Mouse (Mus musculus) MEL (cell line): Measurements from ENCODE around the gene Tjp2. TPM values are rescaled to one million over a fixed set of nuclear protein-coding genes. Genes with fewer than 3 reads are reported as not detected.

Experiments
- DNase-seq: peaks from one replicate; pipeline ENCODE4 v3.0.0; 2011; ENCODE audit warnings: low read depth, low spot score
- H3K27ac ChIP-seq: 2 replicates; pipeline ENCODE4 v1.5.1; 2012; ENCODE audit warnings: low read depth, mild to moderate bottlenecking, control low read depth, low read length, moderate library complexity; ENCODE audit not compliant: control insufficient read depth
- H3K27me3 ChIP-seq, 2 experiments: fragments of 150-350 bp in 1 of 2; sonication (generic) in 1 of 2; 2 replicates each; pipeline ENCODE4 v1.6.1; 2012; ENCODE audit warnings: low read length in 2 of 2, mild to moderate bottlenecking in 2 of 2, improper control_type of control experiment in 1 of 2, moderate library complexity in 1 of 2; ENCODE audit not compliant: insufficient read depth in 2 of 2, control insufficient read depth in 1 of 2
- H3K36me3 ChIP-seq, 2 experiments: 2 replicates each; pipeline ENCODE4 v1.6.1; 2012 to 2014; ENCODE audit warnings: low read length in 2 of 2, improper control_type of control experiment in 1 of 2, inconsistent platforms in 1 of 2, mild to moderate bottlenecking in 1 of 2; ENCODE audit not compliant: insufficient read depth in 2 of 2, control insufficient read depth in 1 of 2
- H3K4me1 ChIP-seq, 2 experiments: fragments of 150-350 bp in 1 of 2; sonication (generic) in 1 of 2; 2 replicates each; pipeline ENCODE4 v1.6.1; 2012; ENCODE audit warnings: low read length in 2 of 2, improper control_type of control experiment in 1 of 2, mild to moderate bottlenecking in 1 of 2; ENCODE audit not compliant: insufficient read depth in 2 of 2, control insufficient read depth in 1 of 2
- H3K4me3 ChIP-seq, 2 experiments: fragments of 150-350 bp in 1 of 2; sonication (generic) in 1 of 2; 2 replicates each; pipeline ENCODE4 v1.5.1; 2012; ENCODE audit warnings: low read depth in 2 of 2, low read length in 2 of 2, mild to moderate bottlenecking in 2 of 2, moderate library complexity in 2 of 2, control low read depth in 1 of 2, improper control_type of control experiment in 1 of 2; ENCODE audit not compliant: control insufficient read depth in 1 of 2, insufficient read depth in 1 of 2
- H3K79me2 ChIP-seq: 2 replicates; pipeline ENCODE4 v1.6.1; 2012; ENCODE audit warnings: mild to moderate bottlenecking, low read length, moderate library complexity; ENCODE audit not compliant: control insufficient read depth, poor library complexity, insufficient read depth
- H3K9ac ChIP-seq: 2 replicates; pipeline ENCODE4 v1.6.1; 2012; ENCODE audit warnings: low read depth, mild to moderate bottlenecking, control low read depth, low read length, moderate library complexity; ENCODE audit not compliant: control insufficient read depth, poor library complexity, severe bottlenecking
- H3K9me3 ChIP-seq: fragments of 150-350 bp; sonication (generic); replicated peaks from 2 replicates; pipeline ENCODE4 v1.6.1; 2012; ENCODE audit warnings: mild to moderate bottlenecking, low read length, improper control_type of control experiment, moderate library complexity; ENCODE audit not compliant: insufficient read depth
- CHD1 ChIP-seq: IDR thresholded peaks from 2 replicates; pipeline ENCODE4 v1.6.1; 2012; ENCODE audit warnings: low read depth, mild to moderate bottlenecking, inconsistent platforms, low read length, improper control_type of control experiment
- CTCF ChIP-seq, 3 experiments: IDR thresholded peaks in 2 of 3; conservative IDR thresholded peaks in 1 of 3; 2 replicates each; pipeline ENCODE4 v1.5.1; 2011 to 2012; ENCODE audit warnings: low read length in 3 of 3, low read depth in 2 of 3, mild to moderate bottlenecking in 2 of 3, improper control_type of control experiment in 1 of 3, inconsistent platforms in 1 of 3, mixed read lengths in 1 of 3, moderate library complexity in 1 of 3; ENCODE audit not compliant: control insufficient read depth in 1 of 3, insufficient read depth in 1 of 3, poor library complexity in 1 of 3, severe bottlenecking in 1 of 3
- ELF1 ChIP-seq: IDR thresholded peaks from 2 replicates; pipeline ENCODE4 v1.6.1; 2014; ENCODE audit warnings: low read depth, mild to moderate bottlenecking, inconsistent platforms, low read length, improper control_type of control experiment, moderate library complexity
- EP300 ChIP-seq, 2 experiments: IDR thresholded peaks; 2 replicates each; pipeline ENCODE4 v1.6.1; 2011; ENCODE audit warnings: improper control_type of control experiment in 2 of 2, low read length in 2 of 2, low read depth in 1 of 2, mild to moderate bottlenecking in 1 of 2
- ETS1 ChIP-seq: IDR thresholded peaks from 2 replicates; pipeline ENCODE4 v1.6.1; 2012; ENCODE audit warnings: low read depth, mild to moderate bottlenecking, inconsistent platforms, low read length, improper control_type of control experiment, moderate library complexity
- HCFC1 ChIP-seq: IDR thresholded peaks from 2 replicates; pipeline ENCODE4 v1.6.1; 2012; ENCODE audit warnings: low read depth, mild to moderate bottlenecking, inconsistent platforms, low read length, improper control_type of control experiment, moderate library complexity
- JUND ChIP-seq: IDR thresholded peaks from 2 replicates; pipeline ENCODE4 v1.6.1; 2011; ENCODE audit warnings: low read depth, mild to moderate bottlenecking, improper control_type of control experiment, low read length
- KAT2A ChIP-seq: conservative IDR thresholded peaks from 2 replicates; pipeline ENCODE4 v1.6.1; 2012; ENCODE audit warnings: low read depth, low read length, improper control_type of control experiment, inconsistent platforms
- MAZ ChIP-seq: IDR thresholded peaks from 2 replicates; pipeline ENCODE4 v1.6.1; 2012; ENCODE audit warnings: low read depth, mild to moderate bottlenecking, inconsistent platforms, low read length, improper control_type of control experiment
- MXI1 ChIP-seq: IDR thresholded peaks from 2 replicates; pipeline ENCODE4 v1.6.1; 2011; ENCODE audit warnings: mild to moderate bottlenecking, low read depth, low read length, improper control_type of control experiment
- NRF1 ChIP-seq: IDR thresholded peaks from 2 replicates; pipeline ENCODE4 v1.6.1; 2014; ENCODE audit warnings: low read depth, mild to moderate bottlenecking, inconsistent platforms, low read length, improper control_type of control experiment, moderate library complexity; ENCODE audit not compliant: poor library complexity, insufficient read depth, severe bottlenecking
- POLR2AphosphoS2 ChIP-seq: IDR thresholded peaks from 2 replicates; pipeline ENCODE4 v1.6.1; 2011; ENCODE audit warnings: low read length, improper control_type of control experiment
- RAD21 ChIP-seq: IDR thresholded peaks from 2 replicates; pipeline ENCODE4 v1.6.1; 2011; ENCODE audit warnings: mild to moderate bottlenecking, low read depth, low read length, improper control_type of control experiment
- SIN3A ChIP-seq: IDR thresholded peaks from 2 replicates; pipeline ENCODE4 v1.6.1; 2012; ENCODE audit warnings: low read length, improper control_type of control experiment, inconsistent platforms
- SMC3 ChIP-seq: IDR thresholded peaks from 2 replicates; pipeline ENCODE4 v1.6.1; 2011; ENCODE audit warnings: low read depth, low read length, improper control_type of control experiment
- TAL1 ChIP-seq: IDR thresholded peaks from 2 replicates; pipeline ENCODE4 v1.6.1; 2012; ENCODE audit warnings: mild to moderate bottlenecking, inconsistent platforms, low read length, moderate library complexity, mixed read lengths
- TBP ChIP-seq: IDR thresholded peaks from 2 replicates; pipeline ENCODE4 v1.8.0; 2011; ENCODE audit warnings: low read depth, low read length, improper control_type of control experiment
- TCF12 ChIP-seq: IDR thresholded peaks from 2 replicates; pipeline ENCODE4 v1.6.1; 2014; ENCODE audit warnings: low read depth, mild to moderate bottlenecking, inconsistent platforms, low read length, improper control_type of control experiment, moderate library complexity
- USF1 ChIP-seq: IDR thresholded peaks from 2 replicates; pipeline ENCODE4 v1.6.1; 2014; ENCODE audit warnings: low read depth, mild to moderate bottlenecking, inconsistent platforms, low read length, improper control_type of control experiment, moderate library complexity
- ZC3H11A ChIP-seq: IDR thresholded peaks from 2 replicates; pipeline ENCODE4 v1.6.1; 2012; ENCODE audit warnings: low read depth, mild to moderate bottlenecking, inconsistent platforms, low read length, improper control_type of control experiment
- ZMIZ1 ChIP-seq: IDR thresholded peaks from 2 replicates; pipeline ENCODE4 v1.6.1; 2012; ENCODE audit warnings: low read depth, mild to moderate bottlenecking, inconsistent platforms, low read length, improper control_type of control experiment, moderate library complexity
- ZNF384 ChIP-seq: IDR thresholded peaks from 2 replicates; pipeline ENCODE4 v1.6.1; 2012; ENCODE audit warnings: low read depth, mild to moderate bottlenecking, inconsistent platforms, low read length, improper control_type of control experiment
- polyA plus RNA-seq, 2 experiments: library from polyadenylated mRNA; stranded (reverse) in 1 of 2; unstranded in 1 of 2; fragments of >175 nt in 1 of 2; fragments of >200 nt in 1 of 2; gene quantifications; 2 replicates each; pipeline versions ENCODE4 v1.2.1 to v1.2.4; 2012; ENCODE audit warnings: low replicate concordance in 2 of 2, low read depth in 1 of 2; ENCODE audit not compliant: insufficient read length in 2 of 2, insufficient read depth in 1 of 2, missing spikeins in 1 of 2
- total RNA-seq: library from RNA; depleted of rRNA; stranded (reverse); fragments of 300-350 nt; gene quantifications from 2 replicates; pipeline ENCODE4 v1.2.3, GENCODE M21; 2012

Gene Tjp2
- total and polyA plus RNA-seq, 3 experiments = 3.0 to 8.3 TPM; not detected in 1

GRCm38 (mm10) chr19:24056880-24057279, 167.9 kb downstream of the Tjp2 start:
- Histone ChIP-seq H3K9me3 (no peaks in the 10 kb centered on the region), H3K27me3 (no peaks in the 10 kb centered on the region), H3K79me2 (no peaks in the 10 kb centered on the region), H3K27ac (no peak overlapping the region), H3K4me3 (no peak overlapping the region), H3K9ac (no peak overlapping the region), H3K36me3 (no peaks in the 10 kb centered on the region), H3K4me1 (no peaks in the 10 kb centered on the region)
- no peak for DNase-seq
- TF ChIP-seq CHD1 (no peak), KAT2A (no peak), USF1 (no peak), ELF1 (no peak), CTCF (IDR thresholded peaks at IDR 0.05 in 2 of 3, conservative IDR thresholded peaks at IDR 0.05 in 1 of 3; ENCODE audit: control insufficient read depth in 1 of 3, insufficient read depth in 1 of 3, low read depth in 2 of 3, low read length in 3 of 3, poor library complexity in 1 of 3, severe bottlenecking in 1 of 3) (no peak), JUND (no peak), TCF12 (no peak), NRF1 (no peak), EP300 (IDR thresholded peaks at IDR 0.05; ENCODE audit: low read depth in 1 of 2, low read length in 2 of 2) (no peak)

GRCm38 (mm10) chr19:24054904-24055303, 169.9 kb downstream of the Tjp2 start:
- Histone ChIP-seq H3K36me3 (no peaks in the 10 kb centered on the region), H3K27me3 (no peaks in the 10 kb centered on the region), H3K9ac (no peak overlapping the region), H3K79me2 (no peaks in the 10 kb centered on the region)
- DNase-seq = no peak
- TF ChIP-seq POLR2AphosphoS2 (no peak), ZC3H11A (no peak), MXI1 (no peak), ETS1 (no peak), TBP (no peak), TAL1 (no peak), ZNF384 (no peak), RAD21 (no peak), HCFC1 (no peak), MAZ (no peak), SIN3A (no peak), TCF12 (no peak), CTCF (IDR thresholded peaks at IDR 0.05 in 2 of 3, conservative IDR thresholded peaks at IDR 0.05 in 1 of 3; ENCODE audit: control insufficient read depth in 1 of 3, insufficient read depth in 1 of 3, low read depth in 2 of 3, low read length in 3 of 3, poor library complexity in 1 of 3, severe bottlenecking in 1 of 3) (no peak), ZMIZ1 (no peak), SMC3 (no peak)
- TF ChIP-seq, all 39 proteins: peak for 0
- no peaks in the 10 kb centered on the region for H3K9me3 ChIP-seq
- no peak overlapping the region for H3K4me3 ChIP-seq
- no peaks in the 10 kb centered on the region for H3K4me1 ChIP-seq
- no peak overlapping the region for H3K27ac ChIP-seq
